Mouse (Mus musculus) intestine, embryonic 15.5 days (tissue): ENCODE data around the gene Ano1. TPM values are rescaled to one million over a fixed set of nuclear protein-coding genes. Genes with fewer than 3 reads are reported as not detected.
A peak's percentile ranks its signal among the peaks of the same experiment; 100 is the strongest.

Experiments
- ATAC-seq: fragments of 200-750 bp; cut with Nextera tagmentation; 2 replicates; pipeline ENCODE4 v1.8.0; 2017; ENCODE audit warnings: moderate TSS enrichment, moderate library complexity
- H3K27ac ChIP-seq: fragments of 300-500 bp; sonication (generic); 2 replicates; pipeline ENCODE4 v1.5.1; 2015; ENCODE audit warnings: mild to moderate bottlenecking, inconsistent platforms
- H3K27me3 ChIP-seq: fragments of 300-500 bp; sonication (generic); replicated peaks from 2 replicates; pipeline ENCODE4 v1.6.1; 2015; ENCODE audit warnings: inconsistent platforms
- H3K36me3 ChIP-seq: fragments of 300-500 bp; sonication (generic); 2 replicates; pipeline ENCODE4 v1.6.1; 2015; ENCODE audit warnings: inconsistent platforms
- H3K4me1 ChIP-seq: fragments of 300-500 bp; sonication (generic); replicated peaks from 2 replicates; pipeline ENCODE4 v1.6.1; 2015; ENCODE audit warnings: inconsistent platforms
- H3K4me2 ChIP-seq: fragments of 300-500 bp; sonication (generic); replicated peaks from 2 replicates; pipeline ENCODE4 v1.6.1; 2015; ENCODE audit warnings: mild to moderate bottlenecking, inconsistent platforms
- H3K4me3 ChIP-seq: fragments of 300-500 bp; sonication (generic); replicated peaks from 2 replicates; pipeline ENCODE4 v1.5.1; 2015; ENCODE audit warnings: inconsistent platforms
- H3K9ac ChIP-seq: fragments of 300-500 bp; sonication (generic); 2 replicates; pipeline ENCODE4 v1.6.1; 2015; ENCODE audit warnings: inconsistent platforms
- H3K9me3 ChIP-seq: fragments of 300-500 bp; sonication (generic); 2 replicates; pipeline ENCODE4 v1.6.1; 2016; ENCODE audit warnings: inconsistent platforms
- WGBS: fragments of 180-500 bp; shearing (Covaris S2); methylation state at CpG from one replicate; pipeline ENCODE4 v1.1.7; 2015; 5-methylcytosine and 5-hydroxymethylcytosine counted together
- polyA plus RNA-seq: library from polyadenylated mRNA; unstranded; fragments of >200 nt; fragmentation: Nextera tagmentation; extraction: Ambion mirVana; gene quantifications from 2 replicates; pipeline ENCODE4 v1.2.1, GENCODE M21; 2015

The Ano1 gene
- polyA plus RNA-seq, 1 experiment from 2014 or later: 27.8 TPM

DNA sequence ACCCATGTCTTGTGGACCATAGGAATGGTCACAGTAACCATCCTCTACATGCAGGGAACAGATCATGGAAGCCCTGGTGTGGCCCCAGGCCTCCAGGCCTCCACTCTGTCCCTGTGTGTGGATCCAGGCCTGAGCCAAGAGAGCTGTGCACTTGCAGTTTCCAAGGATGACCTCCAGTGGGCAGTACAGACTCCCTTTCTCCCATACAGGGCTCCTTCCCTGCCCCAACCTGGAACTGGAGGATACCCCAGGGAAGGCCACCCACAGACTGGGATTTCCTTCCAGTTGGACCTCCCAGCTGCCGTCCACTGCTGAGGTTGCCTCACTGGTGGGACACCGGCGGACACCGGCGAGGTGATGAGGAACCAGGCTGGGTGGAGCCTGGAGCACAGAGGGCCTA lies 29.6 kb upstream of the Ano1 start:
- no peaks in the 10 kb centered on the region for H3K9me3 ChIP-seq
- ATAC-seq: peak; percentile 30; the same call in 1 of the 2 replicates
- H3K9ac ChIP-seq: no peak overlapping the region
- no peaks in the 10 kb centered on the region for H3K27me3 ChIP-seq
- no peak overlapping the region for H3K4me2 ChIP-seq
- peaks cover 20% of the 10 kb centered on the region for H3K4me1 ChIP-seq
- 70% methylated on average over 5 of the region's 5 CpGs for WGBS
- H3K36me3 ChIP-seq: no peaks in the 10 kb centered on the region
- H3K27ac ChIP-seq: no peak overlapping the region
- no peak overlapping the region for H3K4me3 ChIP-seq

- 52% methylated on average over 8 of the region's 8 CpGs for WGBS
- H3K9ac ChIP-seq: no peak overlapping the region
These were observed 28.4 kb upstream of the Ano1 start for GRCm38 (mm10) chr7:144780190-144780589.

GRCm38 (mm10) chr7:144779691-144780090 lies 27.9 kb upstream of the Ano1 start:
- peaks cover 31% of the 10 kb centered on the region for H3K4me1 ChIP-seq
- 0 out of 2 replicates have a peak overlapping the region, but pooled peaks have one; percentile 48 for H3K27ac ChIP-seq
- no peak overlapping the region for H3K4me3 ChIP-seq
- H3K27me3 ChIP-seq: no peaks in the 10 kb centered on the region
- 74% methylated on average over 2 of the region's 2 CpGs for WGBS
- H3K4me2 ChIP-seq: no peak overlapping the region
- peak; percentile 1; the same call in 1 of the 2 replicates for ATAC-seq
- H3K36me3 ChIP-seq: no peaks in the 10 kb centered on the region
- no peaks in the 10 kb centered on the region for H3K9me3 ChIP-seq
- H3K9ac ChIP-seq: no peak overlapping the region

More at GRCm38 (mm10) chr7:144780190-144780589, 28.4 kb upstream of the Ano1 start:
- H3K27me3 ChIP-seq: no peaks in the 10 kb centered on the region
- peak; percentile 62 for ATAC-seq
- no peaks in the 10 kb centered on the region for H3K36me3 ChIP-seq
- peaks cover 28% of the 10 kb centered on the region for H3K4me1 ChIP-seq
- H3K27ac ChIP-seq: peak overlapping the region; percentile 48; the same call in 1 of the 2 replicates
- H3K9me3 ChIP-seq: no peaks in the 10 kb centered on the region
- no peak overlapping the region; the same call in 1 of the 2 replicates for H3K4me2 ChIP-seq
- H3K4me3 ChIP-seq: no peak overlapping the region

GRCm38 (mm10) chr7:144777805-144778204 lies 26.0 kb upstream of the Ano1 start:
- 43% methylated on average over 4 of the region's 4 CpGs for WGBS
- H3K4me1 ChIP-seq: peaks cover 30% of the 10 kb centered on the region
- H3K4me3 ChIP-seq: no peak overlapping the region
- no peak for ATAC-seq
- H3K9ac ChIP-seq: no peak overlapping the region
- H3K9me3 ChIP-seq: no peaks in the 10 kb centered on the region
- no peak overlapping the region for H3K27ac ChIP-seq
- H3K4me2 ChIP-seq: no peak overlapping the region
- no peaks in the 10 kb centered on the region for H3K36me3 ChIP-seq
- no peaks in the 10 kb centered on the region for H3K27me3 ChIP-seq

GRCm38 (mm10) chr7:144775804-144776447 lies 24.2 kb upstream of the Ano1 start:
- H3K27ac ChIP-seq: no peak overlapping the region
- H3K9ac ChIP-seq: no peak overlapping the region
- 33% methylated on average over 6 of the region's 6 CpGs for WGBS

GRCm38 (mm10) chr7:144775214-144775613 lies 23.4 kb upstream of the Ano1 start:
- no peak overlapping the region for H3K27ac ChIP-seq
- no peaks in the 10 kb centered on the region for H3K27me3 ChIP-seq
- WGBS: 59% methylated on average over 3 of the region's 3 CpGs

More at GRCm38 (mm10) chr7:144775804-144776447, 24.2 kb upstream of the Ano1 start:
- Histone ChIP-seq H3K9me3 (no peaks in the 10 kb centered on the region), H3K4me3 (no peak overlapping the region), H3K4me2 (no peak overlapping the region), H3K36me3 (no peaks in the 10 kb centered on the region), H3K27me3 (no peaks in the 10 kb centered on the region), H3K4me1 (peaks cover 15% of the 10 kb centered on the region)
- ATAC-seq: peak; percentile 76

GRCm38 (mm10) chr7:144774283-144774682 lies 22.5 kb upstream of the Ano1 start:
- Histone ChIP-seq H3K4me2 (no peak overlapping the region), H3K4me1 (peaks cover 17% of the 10 kb centered on the region), H3K27ac (no peak overlapping the region), H3K9me3 (no peaks in the 10 kb centered on the region), H3K9ac (no peak overlapping the region), H3K4me3 (no peak overlapping the region), H3K36me3 (no peaks in the 10 kb centered on the region), H3K27me3 (no peaks in the 10 kb centered on the region)
- ATAC-seq: no peak
- WGBS: 83% methylated on average over 2 of the region's 2 CpGs

More at GRCm38 (mm10) chr7:144775214-144775613, 23.4 kb upstream of the Ano1 start:
- ATAC-seq: no peak
- H3K36me3 ChIP-seq: no peaks in the 10 kb centered on the region
- H3K4me3 ChIP-seq: no peak overlapping the region
- no peak overlapping the region for H3K4me2 ChIP-seq
- peaks cover 14% of the 10 kb centered on the region for H3K4me1 ChIP-seq
- H3K9ac ChIP-seq: no peak overlapping the region
- no peaks in the 10 kb centered on the region for H3K9me3 ChIP-seq

DNA sequence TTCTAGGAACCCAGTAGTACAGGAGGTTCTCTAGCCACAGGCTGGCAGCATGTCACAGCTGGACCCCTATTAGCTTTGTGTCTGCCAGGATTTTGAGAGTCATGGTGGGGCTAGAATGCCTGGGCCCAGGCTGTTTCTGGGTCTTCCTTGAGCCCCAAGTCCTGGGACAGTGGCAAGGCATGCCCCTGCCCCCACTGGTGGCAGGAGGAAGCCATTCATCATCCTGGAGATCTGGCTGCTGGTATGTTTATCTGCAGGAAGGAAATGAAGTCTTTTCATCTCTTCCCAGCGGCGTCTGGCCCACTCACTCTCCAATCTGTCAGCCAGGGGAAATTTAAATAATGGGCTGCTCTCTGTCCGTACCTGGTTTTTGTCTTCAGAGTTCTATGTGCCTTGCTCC lies 18.3 kb upstream of the Ano1 start:
- Histone ChIP-seq H3K27me3 (no peaks in the 10 kb centered on the region), H3K4me2 (no peak overlapping the region), H3K4me3 (no peak overlapping the region), H3K9ac (no peak overlapping the region), H3K36me3 (no peaks in the 10 kb centered on the region), H3K27ac (no peak overlapping the region), H3K9me3 (no peaks in the 10 kb centered on the region), H3K4me1 (peaks cover 8% of the 10 kb centered on the region)
- WGBS: 18% methylated on average over 3 of the region's 3 CpGs
- ATAC-seq: no peak

GRCm38 (mm10) chr7:144769434-144770080 lies 17.8 kb upstream of the Ano1 start:
- Histone ChIP-seq H3K9me3 (no peaks in the 10 kb centered on the region), H3K27ac (no peak overlapping the region), H3K9ac (no peak overlapping the region), H3K4me3 (no peak overlapping the region), H3K36me3 (no peaks in the 10 kb centered on the region), H3K4me2 (no peak overlapping the region), H3K27me3 (no peaks in the 10 kb centered on the region), H3K4me1 (peaks cover 6% of the 10 kb centered on the region; the same call in 1 of the 2 replicates)
- ATAC-seq: no peak
- 38% methylated on average over 9 of the region's 9 CpGs for WGBS

DNA sequence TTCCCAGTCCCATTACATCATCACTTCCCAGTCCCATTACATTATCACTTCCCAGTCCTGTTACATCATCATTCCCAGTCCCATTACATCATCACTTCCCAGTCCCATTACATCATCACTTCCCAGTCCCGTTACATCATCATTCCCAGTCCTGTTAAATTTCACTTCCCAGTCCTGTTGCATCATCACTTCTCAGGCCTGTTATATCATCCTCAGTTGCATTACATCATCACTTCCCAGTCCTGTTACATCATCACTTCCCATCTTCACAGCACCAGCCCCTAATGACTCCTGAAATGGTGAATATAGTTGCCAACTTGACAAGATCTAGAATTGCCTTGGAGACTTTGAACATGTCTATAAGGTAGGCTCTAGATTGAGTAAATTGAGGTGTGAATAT lies 17.1 kb upstream of the Ano1 start:
- no peaks in the 10 kb centered on the region for H3K9me3 ChIP-seq
- no peak overlapping the region for H3K9ac ChIP-seq
- no peak overlapping the region for H3K4me2 ChIP-seq
- 88% methylated on average over 1 of the region's 1 CpGs for WGBS
- H3K36me3 ChIP-seq: no peaks in the 10 kb centered on the region
- peaks cover 6% of the 10 kb centered on the region; the same call in 1 of the 2 replicates for H3K4me1 ChIP-seq
- no peaks in the 10 kb centered on the region for H3K27me3 ChIP-seq
- no peak for ATAC-seq
- H3K4me3 ChIP-seq: no peak overlapping the region
- H3K27ac ChIP-seq: no peak overlapping the region

DNA sequence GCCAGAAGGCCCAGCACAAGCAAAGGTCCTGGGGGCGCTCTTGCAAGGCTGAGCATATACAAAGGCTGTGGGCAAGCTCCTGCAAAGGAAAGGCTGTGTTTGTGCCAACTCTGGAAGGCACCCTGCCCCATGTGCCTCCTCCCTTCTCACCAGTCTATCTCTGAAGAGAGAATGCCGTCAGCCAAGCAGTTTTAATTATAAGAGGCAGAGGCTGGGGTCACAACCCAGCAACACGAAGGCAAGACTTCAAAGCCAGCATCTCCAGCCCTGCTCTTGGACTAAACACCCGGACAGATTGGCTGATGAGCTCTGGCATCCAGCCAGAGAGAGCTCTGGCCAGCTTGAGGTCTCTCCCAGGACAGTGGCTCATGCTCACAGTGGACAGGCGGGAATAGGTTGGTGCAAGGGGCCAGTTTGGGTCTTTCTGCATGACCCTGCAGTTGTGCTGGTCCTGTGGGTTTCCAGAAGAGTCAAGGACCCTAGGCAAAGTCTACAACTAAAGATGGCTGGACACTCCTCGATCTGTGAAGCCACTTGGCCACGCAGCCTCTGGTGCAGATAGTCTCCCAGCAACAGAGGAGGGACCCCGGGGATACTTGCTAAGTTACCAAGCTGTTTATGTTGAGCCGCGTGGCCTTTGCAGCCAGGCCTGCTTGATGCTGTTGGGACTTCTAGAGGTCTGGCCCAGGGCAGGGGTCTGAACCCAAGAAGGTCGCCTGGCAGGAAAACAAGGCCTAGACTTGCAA lies 12.9 kb upstream of the Ano1 start:
- Histone ChIP-seq H3K4me1 (no peaks in the 10 kb centered on the region), H3K27me3 (no peaks in the 10 kb centered on the region), H3K4me2 (no peak overlapping the region), H3K4me3 (no peak overlapping the region), H3K9me3 (no peaks in the 10 kb centered on the region), H3K27ac (no peak overlapping the region), H3K36me3 (no peaks in the 10 kb centered on the region), H3K9ac (no peak overlapping the region)
- WGBS: 66% methylated on average over 11 of the region's 11 CpGs
- no peak for ATAC-seq

- Histone ChIP-seq H3K4me3 (no peak overlapping the region), H3K27ac (no peak overlapping the region), H3K36me3 (no peaks in the 10 kb centered on the region), H3K27me3 (no peaks in the 10 kb centered on the region), H3K4me1 (no peaks in the 10 kb centered on the region), H3K9ac (no peak overlapping the region), H3K4me2 (no peak overlapping the region), H3K9me3 (no peaks in the 10 kb centered on the region)
- 82% methylated on average over 2 of the region's 2 CpGs for WGBS
- ATAC-seq: no peak
These were observed 12.2 kb upstream of the Ano1 start for GRCm38 (mm10) chr7:144764013-144764412.
